Mouse (Mus musculus): Measurements from ENCODE around the gene N4bp2l2.
"Not testable (repeated sequence)": the region's sequence is repeated elsewhere in the genome, so short reads cannot be mapped to it uniquely, and the experiment has no call there.

Gene N4bp2l2

GRCm38 (mm10) chr5:150666133-150666739, at the start of gene N4bp2l2:
Gene N4bp2l2, minus strand, starts transcription at chr5:150666183.
- DNase-seq (ENCODE audit: low spot score in 2 of 2), result not testable (repeated sequence)

GRCm38 (mm10) chr5:150713431-150713830, 47.4 kb upstream of the N4bp2l2 start:
- no peak for DNase-seq (ENCODE audit: low spot score in 2 of 2)

- no peak for DNase-seq (ENCODE audit: low spot score in 2 of 2)
Observed at GRCm38 (mm10) chr5:150711503-150711902, 45.5 kb upstream of the N4bp2l2 start.

GRCm38 (mm10) chr5:150707181-150707580, 41.2 kb upstream of the N4bp2l2 start:
- not testable (repeated sequence) for DNase-seq (ENCODE audit: low spot score in 2 of 2)

- not testable (repeated sequence) for DNase-seq (ENCODE audit: low spot score in 2 of 2)
Observed at GRCm38 (mm10) chr5:150706651-150707050, 40.7 kb upstream of the N4bp2l2 start.

GRCm38 (mm10) chr5:150702714-150703113, 36.7 kb upstream of the N4bp2l2 start:
- DNase-seq (ENCODE audit: low spot score in 2 of 2), result no peak

- no peak for DNase-seq (ENCODE audit: low spot score in 2 of 2)
Observed at GRCm38 (mm10) chr5:150693277-150693676, 27.3 kb upstream of the N4bp2l2 start.

GRCm38 (mm10) chr5:150690685-150691084, 24.7 kb upstream of the N4bp2l2 start:
- no peak for DNase-seq (ENCODE audit: low spot score in 2 of 2)

GRCm38 (mm10) chr5:150682862-150683261, 16.9 kb upstream of the N4bp2l2 start:
- not testable (repeated sequence) for DNase-seq (ENCODE audit: low spot score in 2 of 2)

- DNase-seq (ENCODE audit: low spot score in 2 of 2), result no peak
Observed at GRCm38 (mm10) chr5:150674866-150675265, 8.9 kb upstream of the N4bp2l2 start.

GRCm38 (mm10) chr5:150673880-150674621, 8.1 kb upstream of the N4bp2l2 start:
- DNase-seq (ENCODE audit: low spot score in 2 of 2), result no peak

GRCm38 (mm10) chr5:150673153-150673835, 7.3 kb upstream of the N4bp2l2 start, which contains the start of gene Pds5b:
Gene Pds5b, plus strand, starts transcription at chr5:150673739.
- peak; percentile 93 to 94 for DNase-seq (ENCODE audit: low spot score in 2 of 2)

- no peak for DNase-seq (ENCODE audit: low spot score in 2 of 2)
Observed at GRCm38 (mm10) chr5:150672343-150672742, 6.4 kb upstream of the N4bp2l2 start.

- no peak for DNase-seq (ENCODE audit: low spot score in 2 of 2)
Observed at GRCm38 (mm10) chr5:150668731-150669130, 2.7 kb upstream of the N4bp2l2 start.

GRCm38 (mm10) chr5:150665132-150665954, 640 bp downstream of the N4bp2l2 start:
- peak; percentile 91 to 92 for DNase-seq (ENCODE audit: low spot score in 2 of 2)

GRCm38 (mm10) chr5:150664794-150665131, 1.2 kb downstream of the N4bp2l2 start:
- no peak for DNase-seq (ENCODE audit: low spot score in 2 of 2)

GRCm38 (mm10) chr5:150663926-150664325, 2.1 kb downstream of the N4bp2l2 start:
- DNase-seq (ENCODE audit: low spot score in 2 of 2), result not testable (repeated sequence)

- not testable (repeated sequence) for DNase-seq (ENCODE audit: low spot score in 2 of 2)
Observed at GRCm38 (mm10) chr5:150660296-150660695, 5.7 kb downstream of the N4bp2l2 start.

GRCm38 (mm10) chr5:150659425-150659824, 6.6 kb downstream of the N4bp2l2 start:
- not testable (repeated sequence) for DNase-seq (ENCODE audit: low spot score in 2 of 2)

GRCm38 (mm10) chr5:150654548-150654947, 11.4 kb downstream of the N4bp2l2 start:
- DNase-seq (ENCODE audit: low spot score in 2 of 2), result no peak

- no peak for DNase-seq (ENCODE audit: low spot score in 2 of 2)
Observed at GRCm38 (mm10) chr5:150652578-150652977, 13.4 kb downstream of the N4bp2l2 start.

GRCm38 (mm10) chr5:150644926-150645325, 21.1 kb downstream of the N4bp2l2 start:
- no peak for DNase-seq (ENCODE audit: low spot score in 2 of 2)

All from urinary bladder, postnatal 4 days (tissue).